Mouse (Mus musculus) urinary bladder, postnatal 4 days (tissue): ENCODE results near the gene Klf4.

Source experiments
- DNase-seq, 2 experiments: peaks; one replicate each; pipeline ENCODE4 v3.0.0; 2021 to 2022; ENCODE audit warnings: low spot score in 2 of 2

The Klf4 gene

DNA sequence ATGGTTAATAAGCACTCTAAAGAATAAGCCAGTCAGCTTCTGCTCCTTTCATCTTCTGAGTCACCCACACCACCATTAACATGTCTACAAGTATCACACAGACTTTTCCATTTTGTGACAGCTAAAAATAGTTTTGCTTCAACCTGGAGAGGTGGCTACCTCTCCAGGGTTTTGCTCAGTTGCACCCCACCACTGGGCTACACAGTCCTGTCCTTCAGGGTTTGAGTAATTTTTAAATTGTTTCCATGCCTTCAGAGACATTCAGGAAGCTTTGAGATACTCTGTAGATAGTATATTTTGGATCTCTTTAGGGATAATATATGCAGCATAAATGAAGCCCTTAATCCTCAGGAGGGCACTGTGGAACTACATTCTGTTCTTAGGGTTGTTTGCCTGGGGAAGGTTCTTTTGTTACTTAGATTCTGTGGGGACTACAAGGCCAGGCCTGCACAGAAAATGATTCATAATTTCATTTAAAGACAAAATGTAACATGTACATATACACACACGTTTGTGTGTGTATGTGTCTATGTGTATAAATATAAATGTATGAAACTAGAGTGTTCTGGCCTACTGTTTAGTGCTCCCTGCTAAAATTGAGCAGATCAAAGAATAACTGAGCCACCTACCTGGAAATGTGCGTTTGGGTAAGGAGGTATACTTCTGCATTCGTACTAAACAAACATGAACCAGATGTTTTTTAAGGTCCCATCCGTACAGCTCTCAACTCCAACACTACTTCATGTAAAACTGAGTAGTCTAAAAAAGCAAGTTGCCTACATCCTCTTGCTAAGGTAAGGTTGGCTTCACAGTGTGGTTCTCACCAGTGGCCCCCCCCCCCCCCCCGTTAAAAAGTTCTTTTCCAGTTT is 5.8 kb downstream of the Klf4 start:
- DNase-seq, result no peak

DNA sequence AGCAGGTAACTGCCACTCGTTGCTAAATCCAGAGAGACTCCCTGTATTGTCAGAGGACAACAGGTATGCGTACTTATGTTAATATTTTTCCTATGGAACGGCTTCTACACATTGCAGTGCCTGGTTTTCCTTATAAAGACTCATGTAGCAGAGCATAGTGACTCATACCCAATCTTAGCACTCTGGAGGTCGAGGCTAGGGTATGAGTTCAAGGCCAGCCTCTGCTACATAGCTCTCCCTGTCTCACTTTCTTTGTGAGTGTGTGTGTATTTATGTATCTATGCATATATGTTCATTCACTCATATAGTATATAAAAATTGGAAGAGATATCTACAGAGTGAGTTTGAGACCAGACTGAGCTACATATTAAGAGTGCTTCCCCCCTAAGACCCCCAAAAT is 8.3 kb downstream of the Klf4 start:
- DNase-seq, result no peak

DNA sequence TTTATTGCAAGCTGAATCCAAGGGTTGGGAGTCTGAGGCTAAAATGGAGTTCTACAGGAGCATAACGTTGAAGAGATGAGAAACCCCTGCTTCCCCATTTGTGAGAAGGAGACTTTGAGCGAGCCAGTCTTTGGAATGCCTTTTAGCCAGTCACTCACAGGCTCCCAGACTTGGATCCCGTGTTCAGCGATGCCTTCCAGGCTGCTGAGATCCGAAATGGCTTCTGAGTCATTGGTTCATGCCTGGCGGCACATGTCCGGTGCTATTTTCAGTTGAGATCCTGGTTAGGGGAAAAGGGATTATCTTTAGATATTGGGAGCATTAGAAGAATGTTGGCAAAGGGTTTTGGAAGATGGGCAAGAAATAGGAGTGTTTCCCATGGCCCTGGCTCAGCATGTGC is 14.8 kb downstream of the Klf4 start:
- DNase-seq, result no peak

DNA sequence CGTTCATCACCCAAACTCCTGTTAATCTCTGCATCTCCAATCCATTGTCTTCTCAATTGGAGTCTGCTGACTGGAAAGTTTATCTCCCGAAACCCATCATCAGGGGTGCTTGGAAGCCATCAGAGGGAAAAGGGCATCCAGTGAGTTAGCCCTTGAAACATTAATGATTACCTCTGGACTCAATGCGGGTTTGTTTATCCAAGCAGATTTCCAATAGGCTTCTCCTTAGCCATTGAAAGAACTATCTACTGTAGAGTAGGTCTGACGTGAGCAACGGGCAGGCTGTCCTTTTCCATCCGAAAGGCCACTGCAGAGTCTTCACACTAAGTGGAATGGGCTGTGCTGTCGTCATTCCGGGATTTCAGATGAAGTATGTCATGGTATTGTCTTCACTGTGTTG is 16.2 kb downstream of the Klf4 start:
- no peak for DNase-seq

DNA sequence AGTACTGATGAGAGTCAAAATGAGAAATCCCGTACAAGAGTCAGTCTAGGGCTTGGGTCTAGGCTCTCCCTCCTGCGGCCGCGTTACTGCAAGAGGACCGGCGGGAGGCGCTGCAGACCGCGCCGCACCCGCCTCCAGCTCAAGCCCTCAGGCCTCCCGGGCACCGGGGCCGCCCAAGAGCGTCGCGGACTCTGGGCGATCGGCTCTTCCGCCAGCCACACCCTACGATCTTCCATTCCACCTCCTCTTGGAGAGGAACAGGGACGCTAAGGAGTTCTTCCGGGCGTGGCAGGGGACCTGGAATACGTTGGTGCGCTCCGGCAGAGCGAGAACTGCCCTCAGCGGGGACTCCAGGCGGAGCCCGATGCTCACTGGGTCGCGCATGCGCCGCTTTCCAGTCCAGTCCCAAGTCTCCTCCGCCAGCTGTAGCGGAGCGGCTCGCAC is 17.5 kb downstream of the Klf4 start:
- DNase-seq, result peak; percentile 76 to 78

DNA sequence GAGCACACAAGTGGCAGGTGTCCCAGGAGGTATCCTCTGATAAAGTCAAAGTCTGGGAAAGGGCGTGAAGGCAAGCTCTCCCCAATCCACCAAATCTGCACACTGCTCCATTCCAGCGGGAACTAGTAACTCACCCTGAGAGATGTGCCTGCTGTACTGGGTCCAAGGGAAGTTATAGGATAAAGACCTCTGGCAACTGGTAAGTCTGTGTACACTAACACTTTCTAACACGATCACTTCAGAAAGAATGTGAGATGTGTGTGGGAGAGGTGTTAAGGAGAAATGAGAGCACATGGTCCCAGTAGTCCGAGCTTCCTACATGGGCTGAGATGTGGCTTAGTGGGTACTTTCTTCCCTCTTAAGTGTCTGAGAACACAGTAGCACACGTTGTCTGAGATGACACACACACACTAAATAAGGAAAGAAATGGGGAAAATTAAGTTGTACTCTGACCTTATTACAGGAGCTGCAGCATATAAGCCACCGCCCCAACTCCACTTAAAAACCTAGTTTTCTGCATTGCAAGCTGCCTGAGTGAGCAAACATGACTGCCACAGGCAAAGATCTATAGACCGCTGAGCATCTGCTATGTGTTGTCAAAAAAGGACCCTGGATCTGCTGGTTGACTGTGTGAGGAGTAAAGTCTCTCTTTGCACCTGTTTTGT is 18.5 kb downstream of the Klf4 start:
- DNase-seq, result no peak

DNA sequence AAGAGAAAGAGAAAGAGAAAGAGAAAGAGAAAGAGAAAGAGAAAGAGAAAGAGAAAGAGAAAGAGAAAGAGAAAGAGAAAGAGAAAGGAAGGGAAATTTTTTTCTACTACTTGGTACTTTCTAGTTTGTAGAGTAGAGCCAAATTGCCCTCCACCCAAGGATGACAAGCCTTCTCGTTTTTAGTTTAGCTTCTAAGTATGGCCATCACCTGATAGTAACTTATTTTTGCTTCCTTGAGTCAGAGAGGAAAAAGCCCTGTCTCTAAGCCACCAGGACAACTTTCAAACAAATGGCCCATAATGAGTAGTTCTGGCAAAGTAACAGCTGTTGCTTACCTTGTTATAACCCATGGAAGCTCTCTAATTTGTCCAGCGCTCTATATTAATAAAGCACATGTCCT is 20.9 kb downstream of the Klf4 start:
- DNase-seq, result no peak

DNA sequence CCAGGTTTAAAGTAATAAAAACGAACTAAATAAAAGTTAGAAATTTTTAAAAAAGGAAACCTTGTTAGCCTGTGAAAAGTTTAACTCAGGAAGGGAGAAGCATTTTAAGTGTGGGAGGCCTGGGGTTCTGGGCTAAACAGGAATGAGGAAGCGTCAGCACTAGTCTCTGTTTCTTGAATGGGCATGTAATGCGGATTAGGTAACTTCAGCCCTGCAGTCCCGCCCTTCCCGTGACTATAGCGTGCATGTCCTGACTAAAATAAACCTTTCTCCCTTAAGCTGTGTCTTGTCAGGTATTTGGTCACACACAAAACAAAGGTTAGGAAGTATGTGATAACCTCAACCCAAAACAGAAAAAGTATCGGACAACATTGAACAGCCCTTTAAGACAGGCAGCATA is 23.6 kb downstream of the Klf4 start:
- DNase-seq, result no peak

DNA sequence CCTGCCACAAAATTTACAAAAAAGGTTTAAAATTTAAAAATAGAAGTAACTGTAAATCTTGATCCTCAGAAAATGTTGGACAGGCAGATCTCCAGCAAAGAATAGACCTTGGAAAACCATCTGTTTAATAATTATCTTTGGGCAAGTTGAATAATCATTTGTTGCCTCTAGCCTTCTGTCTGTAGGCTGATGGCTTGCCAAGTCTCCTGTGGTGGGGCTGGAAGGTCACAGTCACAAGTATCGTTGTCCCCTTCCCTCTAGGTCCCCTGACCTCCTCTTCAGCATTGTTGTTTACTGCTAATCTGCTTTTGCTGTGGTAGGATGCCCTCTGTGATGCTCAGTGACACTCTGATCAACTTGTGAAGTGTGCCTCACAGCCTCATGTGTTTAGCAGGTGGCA is 33.6 kb downstream of the Klf4 start:
- no peak for DNase-seq

DNA sequence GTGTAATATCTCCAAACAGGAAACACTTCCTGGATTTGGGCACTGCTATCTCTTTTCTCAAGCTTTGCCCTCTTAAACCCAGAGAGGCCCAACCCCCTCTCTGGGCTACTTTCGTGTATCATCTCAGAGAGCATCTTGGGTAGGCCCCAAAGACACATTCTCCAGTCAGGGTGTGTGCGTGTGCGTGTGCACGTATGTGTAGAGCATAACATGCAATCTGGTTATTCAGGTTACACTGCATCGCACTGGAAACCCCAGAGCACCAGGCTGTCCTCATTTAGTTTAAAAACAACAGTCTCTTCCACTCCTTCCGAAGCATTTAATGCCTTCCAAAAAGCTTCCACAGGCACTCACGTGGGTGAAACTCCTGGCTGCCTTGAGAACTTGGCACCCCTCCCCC is 35.9 kb downstream of the Klf4 start:
- no peak for DNase-seq

DNA sequence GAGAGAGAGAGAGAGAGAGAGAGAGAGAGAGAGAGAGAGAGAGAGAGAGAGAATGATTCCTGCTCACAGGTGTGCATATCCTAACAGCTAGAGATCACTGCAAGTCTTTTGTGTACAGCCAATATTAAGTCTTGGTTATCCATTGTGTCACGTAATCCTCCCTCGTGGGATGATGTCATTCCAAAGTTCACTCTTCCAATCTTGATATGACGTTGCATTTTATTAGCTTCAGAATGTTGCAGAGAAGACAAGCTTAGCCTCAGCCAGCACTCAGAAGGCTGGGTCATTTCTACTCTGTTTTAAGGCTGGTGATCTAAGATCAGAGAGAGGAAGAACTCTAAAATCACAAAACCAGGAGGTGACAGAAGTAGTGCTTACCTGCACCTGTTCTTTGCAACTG is 39.0 kb downstream of the Klf4 start:
- DNase-seq, result no peak

DNA sequence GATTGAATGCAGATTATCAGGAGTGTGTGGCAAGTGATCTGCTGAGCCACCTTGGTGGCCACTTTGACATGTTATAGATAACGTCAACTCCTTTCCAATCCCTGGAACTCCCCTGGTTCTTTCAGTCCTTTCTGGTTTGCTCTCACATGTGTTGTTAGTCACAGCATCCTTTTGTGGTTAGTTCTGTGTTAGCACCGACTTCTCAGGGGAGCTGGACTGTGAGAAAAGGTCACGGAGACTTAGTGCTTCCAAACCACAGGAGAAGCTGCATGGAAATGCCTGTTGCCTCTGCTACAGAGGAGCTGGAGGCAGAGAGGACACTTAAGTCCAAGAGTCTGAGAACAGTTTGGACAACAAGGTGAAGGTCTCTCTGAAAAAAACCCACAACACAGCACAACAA is 42.9 kb downstream of the Klf4 start:
- no peak for DNase-seq

DNA sequence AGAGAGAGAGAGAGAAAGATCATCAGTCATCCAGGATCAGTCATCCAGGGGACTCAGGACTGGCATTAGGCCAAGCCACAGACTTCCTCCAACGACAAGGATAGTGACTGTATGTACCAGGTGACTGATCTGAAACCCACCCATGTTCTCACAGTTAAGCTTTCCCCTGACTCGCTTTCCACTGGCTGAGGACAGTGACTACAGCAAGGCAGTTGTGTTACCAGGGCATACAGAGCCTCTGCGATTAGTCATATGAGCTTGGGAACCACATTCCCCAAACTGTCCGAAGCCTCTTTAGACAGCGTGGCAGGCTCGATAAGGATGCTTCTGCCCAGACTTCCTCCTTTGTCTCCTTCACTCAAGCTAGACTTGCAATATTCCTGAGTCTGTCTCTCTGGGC is 43.7 kb downstream of the Klf4 start:
- DNase-seq, result no peak

DNA sequence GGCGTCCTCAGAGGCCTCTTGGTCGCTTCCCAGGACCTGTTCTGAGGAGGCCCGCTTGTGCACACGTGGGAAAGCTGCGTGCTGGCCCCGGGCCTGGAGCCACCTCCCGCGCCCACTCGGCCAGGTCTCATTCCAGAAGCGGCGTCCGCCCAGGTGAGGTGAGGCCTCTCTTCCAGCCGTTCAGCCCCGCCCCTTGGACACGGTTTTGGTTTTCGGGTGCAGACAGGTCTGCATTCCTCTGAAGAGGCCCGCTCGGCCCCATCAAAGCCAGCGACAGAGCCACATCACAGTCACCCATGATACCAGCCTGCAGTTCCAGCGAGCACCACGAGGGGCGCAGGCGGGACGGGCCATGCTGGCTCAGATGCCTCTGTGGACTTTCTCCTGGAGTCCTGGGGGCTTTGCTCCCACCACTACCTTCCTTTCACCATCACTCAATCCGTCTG is 51.9 kb downstream of the Klf4 start:
- DNase-seq, result peak; percentile 69 to 87

DNA sequence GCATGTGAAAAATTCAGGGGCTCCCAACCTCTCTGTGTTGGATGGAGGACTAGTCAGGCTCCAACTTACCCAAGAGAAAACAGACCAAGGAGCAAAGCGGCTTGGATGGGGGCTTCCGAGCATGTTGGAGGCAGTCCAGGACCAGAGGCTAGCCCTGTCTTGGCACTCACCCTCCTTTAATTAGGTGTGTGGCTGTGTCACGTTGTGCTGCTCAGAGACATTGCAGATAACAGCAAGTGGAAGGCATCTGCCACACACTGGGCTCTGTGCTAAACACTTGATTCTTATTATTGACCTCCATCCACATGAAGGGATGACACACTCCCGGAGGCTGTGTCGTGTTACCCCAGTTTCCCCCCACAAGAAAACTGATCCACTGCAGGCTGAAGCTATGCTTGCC is 53.9 kb downstream of the Klf4 start:
- DNase-seq, result no peak

DNA sequence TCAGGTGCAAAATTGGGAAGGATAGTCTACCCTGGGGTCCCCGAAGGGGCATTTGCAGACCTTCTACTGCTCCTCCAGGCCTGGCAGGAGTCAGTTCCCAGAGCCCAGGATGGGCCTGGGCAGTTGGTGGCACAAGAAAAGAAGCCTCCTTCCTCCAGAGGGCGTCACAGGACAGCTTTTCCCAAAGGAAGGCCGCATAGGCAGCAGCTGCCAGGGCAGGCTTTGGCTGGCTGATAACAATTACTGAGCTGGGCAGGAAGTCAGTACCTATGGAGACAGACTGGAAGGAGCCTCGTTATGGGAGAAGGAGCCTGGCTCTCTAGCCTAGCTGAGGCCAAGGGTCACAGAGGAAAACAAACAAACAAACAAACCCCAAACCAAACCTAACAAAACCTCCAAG is 54.3 kb downstream of the Klf4 start:
- peak in 1 of 2 experiments; percentile 40 for DNase-seq

DNA sequence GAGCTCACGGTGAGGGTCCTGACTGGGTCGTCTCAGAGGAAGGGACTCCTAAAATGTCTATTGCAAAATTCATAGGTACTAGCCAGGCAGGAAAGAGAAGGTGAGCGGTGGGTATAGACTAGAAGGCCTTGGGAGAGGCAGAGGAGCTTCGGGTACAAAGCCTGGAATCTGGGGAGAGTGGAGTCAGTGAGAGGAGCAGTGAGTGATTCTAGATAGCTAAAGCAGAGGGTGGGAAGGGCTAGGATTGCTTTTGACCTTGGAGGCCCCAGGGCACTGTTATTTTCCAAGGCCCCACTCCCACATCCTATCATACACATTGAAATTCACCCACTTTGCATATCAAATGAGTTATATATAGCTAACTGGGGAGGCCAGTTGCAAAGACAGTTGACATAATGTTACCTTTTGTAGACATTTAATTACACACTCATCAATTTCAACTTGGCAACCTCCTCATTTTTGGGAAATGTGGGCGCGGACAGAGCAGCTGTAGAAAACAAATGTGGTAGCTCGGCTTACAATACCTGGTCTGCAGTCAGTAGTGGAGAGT is 55.0 kb downstream of the Klf4 start:
- no peak for DNase-seq
